Mouse (Mus musculus) olfactory bulb, adult 2 months (tissue): ENCODE measurements at regions not wholly inside any gene's neighbourhood (a gene's known extent, or its start where the extent isn't known, plus 50 kb on each side); places are given as distances from the start of the nearest gene placed in this dataset.

Experiments
- H3K27ac ChIP-seq: fragments of 200-500 bp; 2 replicates; pipeline ENCODE4 v1.5.1; 2012; ENCODE audit warnings: low read depth, low read length; ENCODE audit not compliant: insufficient read depth
- H3K4me1 ChIP-seq: fragments of 200-500 bp; 2 replicates; pipeline ENCODE4 v1.6.1; 2012; ENCODE audit warnings: low read length; ENCODE audit not compliant: control insufficient read depth, insufficient read depth
- H3K4me3 ChIP-seq: fragments of 200-500 bp; 2 replicates; pipeline ENCODE4 v1.5.1; 2012; ENCODE audit warnings: mild to moderate bottlenecking, low read depth, low read length, moderate library complexity; ENCODE audit not compliant: insufficient read depth
- CTCF ChIP-seq: fragments of 200-500 bp; IDR thresholded peaks from 2 replicates; pipeline ENCODE4 v1.5.1; 2012; ENCODE audit warnings: low read depth, mild to moderate bottlenecking, low read length, moderate library complexity; ENCODE audit not compliant: insufficient read depth
- POLR2A ChIP-seq: fragments of 200-500 bp; IDR thresholded peaks from 2 replicates; pipeline ENCODE4 v1.6.1; 2012; ENCODE audit warnings: mild to moderate bottlenecking, low read depth, low read length, moderate library complexity; ENCODE audit not compliant: insufficient read depth
- WGBS: fragments of 180-500 bp; shearing (Covaris S2); methylation state at CpG from one replicate; pipeline ENCODE4 v1.1.7; 2018; 5-methylcytosine and 5-hydroxymethylcytosine counted together

DNA sequence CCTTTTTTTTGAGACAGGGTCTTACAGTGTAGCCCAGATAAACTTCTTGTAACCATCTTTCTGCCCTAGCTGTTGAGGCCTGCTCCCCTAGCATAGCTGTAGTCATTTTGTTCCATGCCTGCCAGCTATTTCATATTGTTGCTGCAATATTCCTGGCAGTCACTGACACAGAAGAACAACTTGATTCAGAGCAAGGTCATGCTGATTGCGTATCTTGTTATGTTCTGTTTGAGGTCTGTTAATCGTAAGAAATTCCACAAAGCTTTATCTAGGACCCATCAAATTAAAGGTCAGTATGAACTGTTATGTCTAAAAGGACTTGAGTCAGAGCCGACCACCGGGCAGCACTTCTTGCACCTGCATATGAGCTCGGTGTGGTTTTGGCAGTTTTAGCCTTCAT, 79.7 kb downstream of the Ddx3x start:
- WGBS, result 91% methylated on average over 5 of the region's 5 CpGs
- no peak overlapping the region for H3K4me3 ChIP-seq
- no peaks in the 10 kb centered on the region for H3K4me1 ChIP-seq
- no peak overlapping the region for H3K27ac ChIP-seq
- no peak for TF ChIP-seq CTCF
- no peak for TF ChIP-seq POLR2A

DNA sequence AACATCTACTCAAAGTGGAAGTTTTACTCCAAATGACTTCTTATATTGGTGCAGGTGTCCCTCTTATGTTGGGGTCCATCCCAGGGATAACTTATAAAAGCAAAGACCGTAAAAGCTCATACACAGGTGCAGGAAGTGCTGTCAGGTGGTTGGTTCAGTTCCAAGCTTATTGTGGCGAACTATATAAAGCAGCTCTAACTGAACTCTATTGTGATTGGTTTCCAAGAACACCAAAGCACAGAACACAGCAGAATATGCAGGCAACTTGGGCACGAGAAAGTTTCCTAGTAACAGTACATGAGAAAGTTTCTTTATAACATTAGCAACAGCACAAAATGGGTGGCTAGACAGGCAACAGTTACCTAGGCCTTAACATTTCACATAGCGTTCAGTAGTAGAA, 89.5 kb downstream of the Ddx3x start:
- H3K4me1 ChIP-seq, result no peaks in the 10 kb centered on the region
- WGBS, result 80% methylated on average over 4 of the region's 4 CpGs
- no peak overlapping the region for H3K4me3 ChIP-seq
- TF ChIP-seq POLR2A (no peak), CTCF (no peak)
- no peak overlapping the region for H3K27ac ChIP-seq

DNA sequence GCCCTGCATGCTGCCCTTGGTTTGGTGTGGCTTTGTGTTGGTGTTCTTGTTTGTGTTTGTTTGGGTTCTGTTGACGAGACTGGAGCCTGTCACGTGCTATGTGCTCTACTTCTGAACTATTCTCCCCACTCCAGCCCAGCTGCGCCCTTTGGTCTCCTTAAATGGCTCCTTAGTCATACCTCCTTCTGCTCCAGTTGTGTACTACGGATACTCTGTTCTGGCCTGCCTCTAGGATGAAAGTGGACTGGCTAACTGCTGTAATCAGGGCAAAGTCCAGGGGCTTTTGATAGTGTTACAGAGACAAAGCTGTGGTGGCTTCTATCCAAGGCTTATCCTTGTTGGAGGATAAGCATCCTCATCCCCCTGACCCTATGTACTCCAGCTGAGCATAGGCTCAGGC, 92.0 kb downstream of the Ddx3x start:
- H3K27ac ChIP-seq, result no peak overlapping the region
- H3K4me1 ChIP-seq, result no peaks in the 10 kb centered on the region
- H3K4me3 ChIP-seq, result no peak overlapping the region
- 72% methylated on average over 4 of the region's 4 CpGs for WGBS
- no peak for TF ChIP-seq CTCF
- no peak for TF ChIP-seq POLR2A

DNA sequence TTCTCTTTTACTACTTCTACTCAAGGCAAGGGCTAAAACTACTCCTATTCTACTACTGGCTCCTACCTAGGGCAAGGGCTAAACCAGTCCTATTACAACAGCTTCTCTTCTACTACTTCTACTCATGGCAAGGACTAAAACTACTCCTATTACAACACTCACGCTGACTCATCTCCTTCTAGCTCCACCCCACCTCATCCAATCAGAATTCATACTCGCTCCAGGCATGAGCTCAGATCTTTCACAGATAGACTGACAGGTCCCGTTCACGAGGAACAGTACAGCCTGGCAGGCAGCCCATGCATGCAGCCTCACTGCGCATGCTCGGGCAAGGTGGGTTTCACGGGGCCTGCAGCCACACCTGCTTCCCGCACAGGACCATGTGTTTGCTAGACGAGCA, 79.6 kb upstream of the Nyx start:
- WGBS, result 77% methylated on average over 9 of the region's 9 CpGs
- H3K27ac ChIP-seq, result no peak overlapping the region
- H3K4me1 ChIP-seq, result no peaks in the 10 kb centered on the region
- H3K4me3 ChIP-seq, result no peak overlapping the region
- TF ChIP-seq POLR2A (no peak), CTCF (no peak)

DNA sequence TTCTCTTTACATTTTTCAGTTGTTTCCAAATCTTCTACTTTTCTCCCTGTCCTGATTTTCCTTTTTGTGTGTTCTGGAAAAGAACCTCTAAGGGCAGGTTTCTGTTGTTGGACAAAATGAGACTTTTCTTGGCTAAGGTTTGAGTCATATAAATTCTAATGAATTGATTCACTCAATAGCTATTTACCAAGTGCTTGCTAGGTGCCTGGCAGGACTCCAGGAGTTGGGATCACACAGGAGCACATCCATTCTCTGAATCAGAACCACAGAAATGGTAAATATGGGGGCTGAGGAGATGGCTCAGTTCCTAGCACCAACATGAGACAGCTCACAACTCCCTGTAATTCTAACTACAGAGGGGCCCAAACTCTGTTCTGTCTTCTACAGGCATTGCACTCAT, 67.4 kb upstream of the Nyx start:
- Histone ChIP-seq H3K27ac (no peak overlapping the region), H3K4me1 (no peaks in the 10 kb centered on the region), H3K4me3 (no peak overlapping the region)
- TF ChIP-seq CTCF, result no peak
- no peak for TF ChIP-seq POLR2A

DNA sequence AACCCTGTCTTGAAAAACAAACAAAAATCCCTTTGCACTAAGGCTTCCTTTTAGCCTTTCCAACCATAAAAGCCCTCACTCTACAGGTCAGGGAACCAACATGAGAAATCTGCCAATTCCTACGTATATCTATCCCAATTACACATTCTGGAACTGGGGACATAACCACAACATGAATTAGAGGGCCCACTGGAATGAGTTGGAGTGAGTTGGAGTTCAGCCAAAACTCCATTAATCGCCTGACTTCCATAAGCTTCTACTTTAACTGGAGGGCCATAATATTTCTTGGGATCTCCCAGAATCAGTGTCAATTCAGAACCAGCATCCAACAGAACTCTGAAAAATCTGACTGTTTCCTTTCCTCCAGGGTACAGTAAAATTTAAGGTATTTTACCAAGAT, 53.2 kb upstream of the Nyx start:
- TF ChIP-seq CTCF (no peak), POLR2A (no peak)
- 63% methylated on average over 2 of the region's 2 CpGs for WGBS
- H3K4me3 ChIP-seq, result no peak overlapping the region
- no peaks in the 10 kb centered on the region for H3K4me1 ChIP-seq
- no peak overlapping the region for H3K27ac ChIP-seq

DNA sequence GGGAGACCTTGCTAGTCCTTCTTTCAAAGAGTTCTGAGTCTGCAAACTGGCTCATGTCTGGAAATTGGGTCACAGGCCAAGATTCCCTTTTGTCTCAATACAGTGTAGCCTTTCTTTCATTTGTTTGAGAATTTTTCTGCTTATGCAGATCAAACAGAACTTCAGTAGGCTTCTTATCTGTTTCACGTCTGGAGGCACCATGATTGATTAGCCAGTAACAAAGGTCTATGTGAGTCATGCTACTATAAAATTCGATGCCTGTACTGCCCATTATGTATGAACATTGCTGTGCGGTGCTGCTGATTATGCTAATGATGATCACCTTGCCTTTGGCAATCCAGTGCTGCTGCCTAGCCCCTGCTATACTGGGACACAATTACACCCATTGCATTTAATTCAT, 52.8 kb upstream of the Nyx start:
- Histone ChIP-seq H3K27ac (no peak overlapping the region), H3K4me3 (no peak overlapping the region), H3K4me1 (no peaks in the 10 kb centered on the region)
- 38% methylated on average over 3 of the region's 3 CpGs for WGBS
- TF ChIP-seq CTCF (no peak), POLR2A (no peak)
